Mouse (Mus musculus): Measurements from ENCODE around the gene Ogfod1. TPM values are rescaled to one million over a fixed set of nuclear protein-coding genes. Genes with fewer than 3 reads are reported as not detected.

Gene Ogfod1
- total RNA-seq (2023): 10 to 100 TPM in 1 of 2 experiments, 1 to 10 TPM in 1; 9.3 to 11.7 TPM

DNA sequence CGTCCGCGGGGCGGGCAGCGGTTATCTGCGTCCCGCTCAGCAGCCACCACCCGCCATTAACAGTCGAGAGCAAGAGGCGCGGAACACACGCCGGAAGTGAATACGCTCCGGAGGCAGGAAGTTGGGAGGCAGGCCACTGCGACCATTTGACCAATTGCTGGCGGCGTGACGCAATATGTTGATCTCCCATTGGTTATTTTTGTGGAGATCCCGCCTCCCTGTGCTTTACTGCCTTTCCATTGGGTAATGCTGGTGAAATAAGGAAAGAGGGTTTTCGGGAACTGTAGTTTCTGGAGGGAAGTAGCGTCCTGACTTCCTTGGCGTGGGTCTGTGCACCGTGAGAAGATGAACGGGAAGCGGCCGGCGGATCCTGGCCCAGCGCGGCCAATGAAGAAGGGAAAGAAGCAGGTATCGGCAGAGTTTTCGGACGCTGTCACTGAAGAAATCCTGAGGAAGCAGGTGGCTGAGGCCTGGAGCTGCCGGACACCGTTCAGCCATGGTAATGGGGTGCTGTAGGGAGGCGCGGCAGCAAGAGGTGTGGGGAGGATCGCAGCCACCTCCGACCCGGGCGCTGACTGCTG is at the start of gene Ogfod1, which contains the start of gene Nudt21:
Gene Ogfod1, plus strand, starts transcription at position 255 of the 581 bp plus-strand sequence.
Gene Nudt21, minus strand, starts transcription at position 88 of the 581 bp plus-strand sequence.

DNA sequence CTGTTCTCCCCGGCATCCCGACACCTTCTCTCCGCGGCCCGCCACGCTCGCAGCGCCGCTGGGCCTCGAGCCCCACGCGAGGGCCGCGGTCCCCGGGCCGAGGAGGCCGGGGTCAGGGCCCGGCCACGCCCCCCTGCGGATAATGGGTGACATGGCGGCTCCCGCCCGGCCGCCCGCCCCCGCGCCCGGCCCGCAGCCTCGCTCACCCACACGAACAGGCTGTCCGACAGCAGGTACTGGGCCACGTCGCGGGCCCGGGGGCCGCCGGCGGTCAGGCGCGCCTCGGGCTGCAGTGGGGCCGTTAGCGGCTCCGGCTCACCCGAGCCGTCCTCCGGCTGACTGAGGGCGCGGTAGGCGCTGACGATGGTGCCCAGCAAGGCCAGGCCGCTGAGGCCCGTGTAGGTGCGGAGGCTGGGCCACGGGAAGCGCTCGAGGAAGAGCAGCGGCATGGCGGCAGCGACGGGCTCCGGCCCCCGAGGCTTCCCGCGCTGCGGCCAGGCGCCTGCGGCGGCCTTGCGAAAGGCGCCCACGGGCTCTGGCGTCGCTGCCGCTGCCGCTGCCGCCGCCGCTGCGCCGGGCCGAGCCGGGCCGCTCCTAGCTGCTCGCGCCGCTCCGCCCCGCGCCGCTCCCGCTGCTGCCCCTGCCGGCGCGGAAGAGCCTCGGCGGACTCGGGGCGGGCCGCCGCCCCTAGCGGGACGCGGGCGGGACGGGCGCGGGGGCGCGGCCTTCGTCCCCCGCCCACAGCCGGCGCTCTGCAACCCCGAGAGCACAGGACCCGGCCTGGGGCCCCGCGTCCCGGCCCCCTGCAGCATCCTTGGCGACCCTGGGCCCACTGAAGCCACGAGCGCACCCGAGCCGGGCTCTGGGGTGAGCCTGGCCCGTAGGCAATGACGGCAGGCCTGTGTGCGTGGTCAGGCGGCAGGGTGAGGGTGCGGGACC is 24.7 kb upstream of the Ogfod1 start, which contains the start of gene Amfr:
Gene Amfr, minus strand, starts transcription at position 830 of the 939 bp plus-strand sequence.

GRCm38 (mm10) chr8:94098081-94098974 is 61.3 kb downstream of the Ogfod1 start, which contains the start of gene Bbs2:
Gene Bbs2, minus strand, starts transcription at chr8:94098928.

Other genes starting within 250 kb of the Ogfod1 start
- under 1 TPM in 1 of 2 experiments, not detected in 1; 0.18 TPM for gene Gnao1, start 227.2 kb upstream of the Ogfod1 start, total RNA-seq (2023)
- gene Amfr, start 24.4 kb upstream of the Ogfod1 start, total RNA-seq (2023): 100 to 1,000 TPM; 106 to 112 TPM
- gene Nudt21, start 167 bp upstream of the Ogfod1 start, total RNA-seq (2023): 10 to 100 TPM; 23.2 to 32.0 TPM
- 1 to 10 TPM; 2.4 to 3.5 TPM for gene Bbs2, start 61.7 kb downstream of the Ogfod1 start, total RNA-seq (2023)
- gene Mt4, start 100.0 kb downstream of the Ogfod1 start, total RNA-seq (2023): not detected
- gene Mt3, start 115.4 kb downstream of the Ogfod1 start, total RNA-seq (2023): not detected
- 10 to 100 TPM in 1 of 2 experiments, 1 to 10 TPM in 1; 9.4 to 16.5 TPM for gene Mt2, start 135.5 kb downstream of the Ogfod1 start, total RNA-seq (2023)
- 10 to 100 TPM; 44.6 to 55.1 TPM for gene Mt1, start 141.9 kb downstream of the Ogfod1 start, total RNA-seq (2023)
- gene Nup93, start 177.4 kb downstream of the Ogfod1 start, total RNA-seq (2023): 10 to 100 TPM; 16.2 to 17.6 TPM